In genomic region chr17:35873774-35874519, GRCm38 (mm10) we compare ENCODE assay signal across 8 mouse cellular contexts. TPM values are rescaled to one million over a fixed set of nuclear protein-coding genes. Genes with fewer than 3 reads are reported as not detected.
DNase-seq lines count a peak whose midpoint lies in the region; ATAC-seq and TF ChIP-seq lines count a peak whose summit lies in the region.

No protein-coding gene starts in this region.

- no peaks in the 10 kb centered on the region for H3K27me3 ChIP-seq in intestine, postnatal 0 days (replicated peaks; ENCODE audit: control insufficient read depth, insufficient read depth, low read length)
- no peaks in the 10 kb centered on the region for H3K27me3 ChIP-seq in limb, embryonic 11.5 days (ENCODE audit: control insufficient read depth, insufficient read depth, low read length)
- H3K27me3 ChIP-seq in midbrain, embryonic 14.5 days (ENCODE audit: control insufficient read depth, insufficient read depth, low read length), result no peaks in the 10 kb centered on the region

- WGBS in intestine, postnatal 0 days, result 23% methylated on average over 21 of the region's 21 CpGs
- 32% methylated on average over 21 of the region's 21 CpGs for WGBS in limb, embryonic 11.5 days
- WGBS in midbrain, embryonic 14.5 days, result 31% methylated on average over 21 of the region's 21 CpGs

- H3K36me3 ChIP-seq in intestine, postnatal 0 days (ENCODE audit: control insufficient read depth, insufficient read depth), result 0 out of 2 replicates have a peak, but pooled peaks cover 10% of the 10 kb centered on the region
- peaks cover 2% of the 10 kb centered on the region; the same call in 1 of the 2 replicates for H3K36me3 ChIP-seq in limb, embryonic 11.5 days (ENCODE audit: control insufficient read depth, insufficient read depth, low read length)
- H3K36me3 ChIP-seq in midbrain, embryonic 14.5 days (ENCODE audit: control insufficient read depth, insufficient read depth, low read length), result peaks cover 39% of the 10 kb centered on the region

- no peak overlapping the region for H3K4me3 ChIP-seq in intestine, postnatal 0 days (ENCODE audit: low read depth, low read length)
- no peak overlapping the region for H3K4me3 ChIP-seq in limb, embryonic 11.5 days (ENCODE audit: low read depth, low read length)
- no peak overlapping the region for H3K4me3 ChIP-seq in midbrain, embryonic 14.5 days (replicated peaks; ENCODE audit: low read depth, low read length)

- peak overlapping the region; percentile 18; the same call in 1 of the 2 replicates for H3K4me2 ChIP-seq in intestine, postnatal 0 days (replicated peaks; ENCODE audit: low read depth)
- no peak overlapping the region; the same call in 1 of the 2 replicates for H3K4me2 ChIP-seq in limb, embryonic 11.5 days (ENCODE audit: low read depth, severe bottlenecking)
- peak overlapping the region; percentile 38 for H3K4me2 ChIP-seq in midbrain, embryonic 14.5 days (ENCODE audit: low read length)

- intact Hi-C loops in gastrocnemius, postnatal 36 days (cut with DNase I), result loop anchor here (2.0 kb wide), 3 partner anchors 37 to 137 kb away; no protein-coding TSS in a partner anchor

- TF ChIP-seq CTCF in intestine, postnatal 0 days (IDR thresholded peaks at IDR 0.05; ENCODE audit: low read depth), result peak; percentile 98

- peak; percentile 43 for ATAC-seq in intestine, postnatal 0 days
- no peak for ATAC-seq in limb, embryonic 11.5 days (ENCODE audit: insufficient number of reproducible peaks, low FRiP score, low TSS enrichment, low read depth)
- peak; percentile 25; the same call in 1 of the 2 replicates for ATAC-seq in midbrain, embryonic 14.5 days (ENCODE audit: low FRiP score, low TSS enrichment)
- ATAC-seq in activated CD4-positive, CD25-positive, alpha-beta regulatory T cell, adult 4 months, result no peak

- no peak overlapping the region for H3K9ac ChIP-seq in intestine, postnatal 0 days (ENCODE audit: low read depth, low read length)
- no peak overlapping the region for H3K9ac ChIP-seq in limb, embryonic 11.5 days (ENCODE audit: low read length)
- no peak overlapping the region for H3K9ac ChIP-seq in midbrain, embryonic 14.5 days (replicated peaks; ENCODE audit: low read length)

- H3K4me1 ChIP-seq in intestine, postnatal 0 days (replicated peaks; ENCODE audit: control insufficient read depth, insufficient read depth, low read length), result no peaks in the 10 kb centered on the region
- peaks cover 16% of the 10 kb centered on the region for H3K4me1 ChIP-seq in limb, embryonic 11.5 days (ENCODE audit: control insufficient read depth, insufficient read depth, low read length)
- H3K4me1 ChIP-seq in midbrain, embryonic 14.5 days (ENCODE audit: control insufficient read depth, insufficient read depth, low read length), result peaks cover 29% of the 10 kb centered on the region

- no peaks in the 10 kb centered on the region for H3K9me3 ChIP-seq in intestine, postnatal 0 days (ENCODE audit: control insufficient read depth)
- peaks cover 3% of the 10 kb centered on the region; the same call in 1 of the 2 replicates for H3K9me3 ChIP-seq in limb, embryonic 11.5 days (ENCODE audit: control insufficient read depth, low read length)
- no peaks in the 10 kb centered on the region for H3K9me3 ChIP-seq in midbrain, embryonic 14.5 days (ENCODE audit: control insufficient read depth, low read length)

- DNase-seq in adrenal gland, adult 8-10 months, result peak; percentile 77
- DNase-seq in embryo, embryonic 11 days, result peak; percentile 87
- peak; percentile 83 to 90 for DNase-seq in gastrocnemius, postnatal 36 days
- DNase-seq in limb, embryonic 11.5 days (ENCODE audit: low spot score), result peak; percentile 94
- peak; percentile 89 for DNase-seq in midbrain, embryonic 14.5 days
- DNase-seq in spleen, adult 12 weeks (ENCODE audit: low spot score), result peak; percentile 77

- H3K27ac ChIP-seq in intestine, postnatal 0 days (ENCODE audit: low read depth, low read length), result no peak overlapping the region
- no peak overlapping the region for H3K27ac ChIP-seq in limb, embryonic 11.5 days (replicated peaks; ENCODE audit: low read depth, low read length)
- H3K27ac ChIP-seq in midbrain, embryonic 14.5 days (replicated peaks; ENCODE audit: low read depth, low read length), result no peak overlapping the region

RNA-seq across cellular contexts. Expression of gene Dhx16, which starts 5.7 kb away (rescaled TPM):
- 10 to 100 TPM; 40.6 to 57.8 (median 52.0) TPM for total RNA-seq in adrenal gland, adult 8-10 months (2022)
- 10 to 100 TPM; 10.8 to 14.2 TPM for total RNA-seq in gastrocnemius, postnatal 36 days (2021)
- polyA plus RNA-seq in intestine, postnatal 0 days (2015; fragmentation: Nextera tagmentation; extraction: Ambion mirVana), result 17.2 and 18.1 TPM in 2 replicates
- 46.5 and 51.2 TPM in 2 replicates for polyA plus RNA-seq in limb, embryonic 11.5 days (2014; fragmentation: Nextera tagmentation; extraction: Ambion mirVana)
- polyA plus RNA-seq in midbrain, embryonic 14.5 days (2014; fragmentation: Nextera tagmentation; extraction: Ambion mirVana), result 27.4 and 30.7 TPM in 2 replicates
- 10 to 100 TPM; 19.6 to 26.9 TPM for polyA plus RNA-seq in activated CD4-positive, CD25-positive, alpha-beta regulatory T cell, adult 4 months (2017; shearing (Covaris generic))

RNA-seq across cellular contexts. Expression of gene Ppp1r18, which starts 8.6 kb away (rescaled TPM):
- total RNA-seq in adrenal gland, adult 8-10 months (2022), result 10 to 100 TPM; 35.4 to 47.9 (median 40.0) TPM
- total RNA-seq in gastrocnemius, postnatal 36 days (2021), result 1 to 10 TPM; 5.1 to 5.2 TPM
- 15.2 and 15.6 TPM in 2 replicates for polyA plus RNA-seq in intestine, postnatal 0 days (2015; fragmentation: Nextera tagmentation; extraction: Ambion mirVana)
- 22.9 and 25.6 TPM in 2 replicates for polyA plus RNA-seq in limb, embryonic 11.5 days (2014; fragmentation: Nextera tagmentation; extraction: Ambion mirVana)
- polyA plus RNA-seq in midbrain, embryonic 14.5 days (2014; fragmentation: Nextera tagmentation; extraction: Ambion mirVana), result 17.4 and 21.0 TPM in 2 replicates
- 100 to 1,000 TPM; 228 to 247 TPM for polyA plus RNA-seq in activated CD4-positive, CD25-positive, alpha-beta regulatory T cell, adult 4 months (2017; shearing (Covaris generic))

RNA-seq across cellular contexts. Expression of gene Nrm, which starts 12.8 kb away (rescaled TPM):
- total RNA-seq in adrenal gland, adult 8-10 months (2022), result 1 to 10 TPM; 2.5 to 5.4 (median 5.0) TPM
- total RNA-seq in gastrocnemius, postnatal 36 days (2021), result 1 to 10 TPM; 1.6 to 2.0 TPM
- polyA plus RNA-seq in intestine, postnatal 0 days (2015; fragmentation: Nextera tagmentation; extraction: Ambion mirVana), result 19.8 and 20.6 TPM in 2 replicates
- polyA plus RNA-seq in limb, embryonic 11.5 days (2014; fragmentation: Nextera tagmentation; extraction: Ambion mirVana), result 55.6 and 56.4 TPM in 2 replicates
- polyA plus RNA-seq in midbrain, embryonic 14.5 days (2014; fragmentation: Nextera tagmentation; extraction: Ambion mirVana), result 14.5 and 20.2 TPM in 2 replicates
- 10 to 100 TPM; 38.4 to 44.7 TPM for polyA plus RNA-seq in activated CD4-positive, CD25-positive, alpha-beta regulatory T cell, adult 4 months (2017; shearing (Covaris generic))

RNA-seq across cellular contexts. Expression of gene 2310061I04Rik, which starts 23.3 kb away (rescaled TPM):
- total RNA-seq in adrenal gland, adult 8-10 months (2022), result 10 to 100 TPM; 33.1 to 46.5 (median 40.3) TPM
- total RNA-seq in gastrocnemius, postnatal 36 days (2021), result 10 to 100 TPM; 59.6 to 63.8 TPM
- 31.5 and 32.3 TPM in 2 replicates for polyA plus RNA-seq in intestine, postnatal 0 days (2015; fragmentation: Nextera tagmentation; extraction: Ambion mirVana)
- 21.3 and 23.2 TPM in 2 replicates for polyA plus RNA-seq in limb, embryonic 11.5 days (2014; fragmentation: Nextera tagmentation; extraction: Ambion mirVana)
- polyA plus RNA-seq in midbrain, embryonic 14.5 days (2014; fragmentation: Nextera tagmentation; extraction: Ambion mirVana), result 50.7 and 70.0 TPM in 2 replicates
- polyA plus RNA-seq in activated CD4-positive, CD25-positive, alpha-beta regulatory T cell, adult 4 months (2017; shearing (Covaris generic)), result 10 to 100 TPM; 12.4 to 17.5 TPM

RNA-seq across cellular contexts. Expression of gene Mdc1, which starts 32.6 kb away (rescaled TPM):
- 10 to 100 TPM; 20.9 to 28.2 (median 24.1) TPM for total RNA-seq in adrenal gland, adult 8-10 months (2022)
- 1 to 10 TPM; 2.9 to 3.5 TPM for total RNA-seq in gastrocnemius, postnatal 36 days (2021)
- 2.3 and 2.7 TPM in 2 replicates for polyA plus RNA-seq in intestine, postnatal 0 days (2015; fragmentation: Nextera tagmentation; extraction: Ambion mirVana)
- polyA plus RNA-seq in limb, embryonic 11.5 days (2014; fragmentation: Nextera tagmentation; extraction: Ambion mirVana), result 20.7 and 23.5 TPM in 2 replicates
- 7.3 and 8.2 TPM in 2 replicates for polyA plus RNA-seq in midbrain, embryonic 14.5 days (2014; fragmentation: Nextera tagmentation; extraction: Ambion mirVana)
- 1 to 10 TPM; 4.1 to 6.4 TPM for polyA plus RNA-seq in activated CD4-positive, CD25-positive, alpha-beta regulatory T cell, adult 4 months (2017; shearing (Covaris generic))

Comparison
In these comparisons a context has a peak if more than half of its experiments do, and no peak if none do; other contexts are left out.
1. ATAC-seq: peak in intestine, postnatal 0 days (single experiment) and midbrain, embryonic 14.5 days (single experiment); none in limb, embryonic 11.5 days (single experiment) and activated CD4-positive, CD25-positive, alpha-beta regulatory T cell, adult 4 months (single experiment).
2. Peak in every context shown above with its lines, with median percentiles within 50 percentile points of each other: DNase-seq.